Mouse (Mus musculus) A20 (cell line): Measurements from ENCODE around the gene Slc23a4.

Experiments used
- DNase-seq: peaks from one replicate; pipeline ENCODE4 v3.0.0-alpha.2; 2011; ENCODE audit warnings: low read depth, low spot score

The Slc23a4 gene

DNA sequence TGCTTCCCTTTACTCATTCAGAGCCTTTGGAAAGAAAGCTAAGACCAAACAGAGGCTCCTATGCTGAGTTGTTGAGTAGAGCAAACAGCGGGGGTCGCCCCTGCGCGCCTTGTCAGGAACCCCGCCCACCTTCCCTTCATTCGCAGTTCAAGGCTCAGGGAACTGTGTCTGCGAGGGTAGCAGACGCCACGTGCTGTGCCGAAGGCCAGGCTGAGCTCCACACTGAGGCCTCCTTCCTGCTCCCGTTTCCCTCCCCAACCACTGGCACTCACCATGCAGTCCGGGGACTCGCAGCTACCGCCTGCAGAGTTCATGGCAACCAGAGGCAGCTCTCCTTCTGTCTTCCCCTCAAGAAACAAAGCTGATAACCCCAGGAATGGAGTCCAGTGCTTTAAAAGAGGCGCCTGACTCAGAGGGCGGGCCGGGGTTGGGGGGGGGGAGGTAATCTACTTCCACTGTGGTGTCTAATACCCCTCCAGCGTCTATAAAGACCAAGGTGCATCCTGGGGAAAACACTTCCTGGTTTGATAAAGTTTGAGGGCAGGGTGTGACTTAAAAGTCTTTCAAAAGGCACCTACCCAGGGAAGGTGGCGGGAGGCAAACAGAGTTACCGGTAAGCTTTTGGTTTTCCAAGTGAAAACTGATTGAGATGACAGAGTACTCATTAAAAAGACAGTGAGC is at the start of gene Slc23a4:
Gene Slc23a4, minus strand, starts transcription at position 324 of the 681 bp plus-strand sequence.
- no peak for DNase-seq

DNA sequence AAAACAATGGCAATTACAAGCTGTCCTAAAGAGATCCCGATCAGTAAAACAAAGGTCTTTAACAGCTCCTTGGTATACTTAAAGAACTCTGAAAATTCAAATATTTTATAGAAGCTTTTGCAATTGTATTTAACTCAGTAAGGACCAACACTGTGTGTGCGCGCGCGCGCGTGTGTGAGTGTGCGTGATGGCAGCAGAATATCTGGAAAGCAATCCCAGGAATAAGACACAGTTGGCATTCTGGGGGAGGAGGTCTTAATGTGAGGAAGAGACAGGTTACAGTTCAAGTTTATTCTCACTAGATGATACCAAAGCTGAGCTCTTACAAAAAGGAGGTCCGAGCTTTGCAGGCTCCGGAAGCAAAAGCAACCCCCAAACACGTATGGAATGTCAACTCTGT is 45.1 kb upstream of the Slc23a4 start:
- no peak for DNase-seq

DNA sequence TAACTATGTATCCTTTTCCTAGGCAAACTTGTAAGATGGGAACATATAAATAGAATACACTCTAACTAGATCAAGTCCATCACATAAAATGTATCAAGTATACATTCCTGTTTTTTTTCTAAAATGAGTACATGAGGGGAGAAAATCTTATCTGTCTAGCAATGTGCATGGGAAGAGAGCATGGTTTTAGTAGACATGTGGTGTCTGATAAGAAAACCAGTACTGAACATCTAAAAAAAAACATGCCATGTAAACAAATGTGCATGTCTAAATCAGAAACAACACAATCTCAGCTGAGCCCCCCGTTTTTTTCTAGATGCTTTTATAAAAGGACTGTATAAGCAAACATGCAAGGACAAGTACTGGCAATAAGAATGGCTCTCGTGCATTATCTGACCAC is 44.5 kb upstream of the Slc23a4 start:
- no peak for DNase-seq

DNA sequence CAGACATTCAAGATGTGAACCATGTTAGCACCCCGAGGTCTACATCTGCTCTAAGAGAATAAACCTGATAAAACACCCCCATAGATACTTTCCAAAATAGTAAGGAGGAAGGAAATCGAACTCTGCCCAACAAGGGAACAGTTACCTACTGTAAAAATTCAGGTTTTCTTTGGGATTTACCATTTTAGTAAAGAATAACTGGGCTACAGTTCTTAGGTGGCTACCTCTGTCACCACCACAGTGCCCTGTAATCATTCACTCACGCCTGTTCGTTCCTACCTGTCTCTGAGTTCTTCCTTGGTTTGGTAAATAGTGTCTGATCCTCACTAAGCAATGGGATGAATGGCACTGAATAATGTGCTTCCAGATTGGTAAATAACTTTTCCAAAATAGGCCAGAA is 42.6 kb upstream of the Slc23a4 start:
- no peak for DNase-seq

DNA sequence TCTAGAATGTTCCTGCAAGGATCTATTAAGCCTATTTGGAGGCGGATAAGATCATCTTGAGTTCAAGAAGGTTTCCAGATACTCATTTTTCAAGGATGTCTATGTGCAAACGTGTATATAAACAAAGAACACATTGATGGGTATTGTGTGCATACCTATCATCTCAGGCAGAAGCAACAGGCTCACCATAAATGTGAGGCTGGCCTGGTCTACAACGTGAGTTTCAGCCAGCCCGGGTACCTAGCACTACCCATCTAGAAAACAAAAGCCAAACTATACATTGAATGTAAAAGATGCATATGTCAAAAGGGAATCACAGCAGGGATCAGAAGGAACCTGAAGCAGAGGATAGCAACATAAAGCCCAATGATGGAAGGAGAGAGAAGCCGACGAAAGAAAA is 42.0 kb upstream of the Slc23a4 start:
- DNase-seq = no peak

DNA sequence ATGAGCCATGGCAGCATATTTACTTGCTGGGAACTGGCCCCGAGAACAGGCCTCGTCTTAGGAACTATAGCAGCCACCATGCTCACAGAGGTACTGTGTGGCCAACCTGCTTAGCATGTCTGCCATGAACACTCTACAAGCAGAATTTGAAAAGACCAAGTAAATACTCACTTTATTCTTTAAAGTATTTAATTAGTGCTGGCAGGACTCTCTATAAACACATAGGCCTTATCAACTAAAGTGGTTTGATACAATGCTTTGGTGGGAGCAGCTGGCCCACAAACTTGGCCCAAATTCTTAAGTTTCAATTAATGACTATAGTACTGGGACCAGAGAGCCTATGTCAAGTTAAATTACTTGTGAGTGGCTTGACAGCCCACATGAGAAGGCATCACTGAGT is 39.8 kb upstream of the Slc23a4 start:
- DNase-seq = no peak

DNA sequence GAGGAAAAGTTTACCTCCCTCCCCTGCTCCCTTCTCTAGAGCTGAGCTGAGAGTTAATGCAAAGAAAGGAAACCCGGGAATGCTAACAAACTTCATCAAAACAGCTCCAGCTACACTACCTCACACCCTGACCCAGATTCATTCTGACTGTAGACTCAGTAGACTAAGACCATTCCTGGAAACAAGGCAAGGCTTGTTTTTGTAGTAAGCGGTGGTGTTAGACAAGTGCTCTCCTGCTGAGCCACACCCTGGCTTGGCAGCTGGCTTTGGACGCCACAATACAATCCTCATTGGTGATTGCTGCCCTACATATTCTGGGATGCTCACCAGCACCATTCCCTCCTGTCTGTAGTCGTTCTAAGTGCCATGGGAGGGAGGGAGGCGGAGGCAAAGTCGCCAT is 39.1 kb upstream of the Slc23a4 start:
- no peak for DNase-seq

DNA sequence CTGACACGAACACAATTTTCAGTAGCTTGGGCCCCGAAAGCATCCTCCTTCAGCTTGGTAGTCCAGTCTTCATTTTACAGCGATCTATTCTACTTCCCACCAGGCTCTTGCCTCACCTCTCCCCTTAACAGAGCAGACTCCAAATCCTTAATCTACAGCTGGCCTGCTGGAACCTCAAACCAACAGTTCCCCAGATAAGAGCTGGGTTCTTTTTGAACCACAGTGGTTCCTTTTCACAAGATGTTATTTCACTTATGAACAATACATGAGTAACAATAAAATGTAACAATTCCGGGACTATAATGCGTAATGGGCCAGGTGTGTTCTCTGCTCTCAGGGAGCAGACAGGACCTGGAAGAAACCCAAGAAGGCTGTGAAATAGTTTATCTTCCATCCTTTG is 28.4 kb upstream of the Slc23a4 start:
- no peak for DNase-seq

DNA sequence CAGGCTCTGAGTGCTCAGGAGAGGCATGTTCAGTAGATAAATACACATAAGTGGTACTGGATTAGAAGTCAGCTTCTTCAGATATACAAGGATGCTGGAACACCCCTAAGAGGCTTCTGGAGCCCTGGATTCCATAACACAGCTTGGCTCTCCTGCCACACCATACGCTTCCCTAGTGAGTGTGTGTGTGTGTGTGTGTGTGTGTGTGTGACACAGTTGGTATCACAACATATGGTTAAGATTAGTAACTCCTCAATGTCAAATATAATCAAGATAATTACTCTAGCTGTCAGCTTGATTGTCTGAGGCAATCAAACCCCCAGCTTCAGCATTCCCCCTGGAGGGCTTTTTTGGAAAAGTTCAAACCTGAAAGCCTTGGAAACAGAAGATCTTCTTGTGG is 23.7 kb upstream of the Slc23a4 start:
- DNase-seq = no peak

DNA sequence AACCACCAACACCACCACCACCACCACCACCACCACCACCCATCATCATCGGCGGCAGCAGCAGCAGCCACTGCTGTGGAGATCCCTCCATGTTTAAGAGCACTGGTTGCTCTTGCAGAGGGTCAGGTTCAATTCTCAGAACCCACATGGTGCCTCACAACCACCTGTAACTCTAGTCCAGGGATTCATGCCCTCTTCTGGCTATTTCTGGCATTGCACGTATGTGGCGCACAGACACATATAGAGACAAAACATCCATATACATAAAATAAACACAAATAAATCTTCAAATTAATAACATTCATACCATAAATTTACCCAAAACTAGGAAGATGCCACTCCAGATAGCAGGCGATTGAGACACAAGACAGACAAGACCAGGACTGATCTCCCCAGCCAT is 22.5 kb upstream of the Slc23a4 start:
- peak; percentile 35 for DNase-seq

DNA sequence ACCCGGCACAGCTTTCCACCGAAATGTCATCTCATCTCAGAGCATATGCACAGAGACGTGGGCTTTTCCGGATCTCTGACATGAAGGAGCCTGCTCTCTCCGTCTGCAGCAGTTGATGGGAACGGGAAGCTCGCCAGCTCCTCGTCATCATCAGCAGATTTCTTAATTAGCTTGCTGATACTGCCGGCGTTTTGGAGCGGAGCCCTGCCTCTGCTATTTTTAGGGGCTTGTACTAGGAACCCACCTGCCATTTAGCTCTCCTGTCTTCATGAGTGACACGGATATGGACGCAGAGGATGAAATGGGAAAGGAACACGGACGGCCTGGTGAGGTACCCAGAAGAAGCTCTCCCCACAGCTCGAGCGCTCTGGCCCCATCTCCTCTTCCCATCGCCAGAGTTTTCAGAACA is 14.1 kb upstream of the Slc23a4 start:
- no peak for DNase-seq

DNA sequence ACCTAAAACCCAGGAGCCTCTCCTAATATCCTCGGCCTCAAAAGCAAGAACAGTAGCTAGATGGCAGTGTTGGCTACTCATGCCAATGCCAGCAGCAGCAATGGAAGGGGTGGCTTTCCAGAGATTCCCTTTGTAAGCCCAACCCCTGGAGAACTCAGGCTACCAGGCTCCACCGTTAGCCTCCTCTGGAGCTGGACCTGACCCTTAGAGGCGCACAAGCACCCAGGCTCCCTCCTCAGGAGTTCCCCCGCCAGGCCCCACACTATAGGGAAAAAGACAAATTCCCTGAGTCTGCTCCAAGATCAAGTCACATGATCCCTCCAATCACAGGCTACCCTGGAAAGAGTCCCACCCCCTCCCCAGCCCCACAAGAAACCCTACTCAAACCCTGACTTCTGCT is 10.9 kb upstream of the Slc23a4 start:
- peak; percentile 10 for DNase-seq

DNA sequence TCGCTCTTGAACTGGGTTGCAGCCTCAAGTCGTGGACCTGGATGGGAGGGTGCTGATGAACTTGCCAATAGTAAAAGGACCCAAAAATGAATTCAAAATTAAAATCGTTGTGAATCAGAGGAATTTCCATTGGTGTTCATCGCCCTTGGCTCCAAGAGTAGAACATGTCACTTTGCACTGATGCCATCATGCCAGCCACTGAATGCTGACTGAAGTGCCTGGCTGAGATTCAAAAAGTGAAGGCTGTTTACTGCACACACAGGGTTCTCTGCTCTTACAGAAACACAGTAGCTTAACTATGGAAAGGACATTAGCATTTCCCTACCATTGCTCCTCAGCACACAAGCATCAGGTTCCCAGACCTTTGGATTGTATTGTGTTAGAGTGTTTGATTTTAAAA is 8.3 kb upstream of the Slc23a4 start:
- no peak for DNase-seq

DNA sequence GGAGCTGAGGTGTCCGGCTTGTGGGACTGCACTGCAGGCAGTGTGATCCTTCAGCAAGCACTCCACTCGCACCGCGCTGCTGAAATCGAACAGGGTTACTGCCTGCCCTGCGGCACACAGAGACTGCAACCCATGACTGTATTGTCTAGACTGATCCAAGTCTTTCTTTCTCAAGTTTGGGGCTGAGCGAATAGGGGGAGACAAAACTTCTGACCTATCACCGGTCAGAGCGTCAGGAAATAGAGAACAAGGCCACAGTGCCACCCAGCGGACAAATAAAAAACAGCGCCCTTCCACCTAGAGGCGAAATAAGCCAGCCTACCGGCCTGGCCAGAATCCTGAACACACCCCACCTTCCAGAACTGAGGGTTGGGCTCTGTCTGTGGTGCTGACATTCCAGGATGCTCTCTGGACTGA is 7.1 kb upstream of the Slc23a4 start:
- DNase-seq = peak; percentile 85

DNA sequence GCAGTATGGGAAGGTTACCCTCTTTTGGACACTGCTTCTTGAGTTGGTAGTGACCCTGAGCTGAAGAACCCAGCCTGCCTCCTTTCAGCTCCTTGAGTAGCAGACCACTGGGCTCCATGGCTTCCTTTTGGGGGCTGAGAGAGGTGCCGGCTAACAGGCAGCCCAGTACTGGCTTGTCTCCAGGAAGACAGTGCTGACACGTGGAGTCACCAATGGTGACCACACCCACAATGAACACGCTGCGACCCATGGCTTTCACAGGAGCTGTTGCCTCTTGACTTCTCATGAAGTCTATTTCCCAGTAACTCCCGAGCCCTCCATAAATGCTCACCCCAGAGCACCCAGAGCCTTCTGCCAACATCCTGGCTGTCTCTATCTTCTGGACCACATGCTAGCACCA is 6.5 kb upstream of the Slc23a4 start:
- DNase-seq = no peak

DNA sequence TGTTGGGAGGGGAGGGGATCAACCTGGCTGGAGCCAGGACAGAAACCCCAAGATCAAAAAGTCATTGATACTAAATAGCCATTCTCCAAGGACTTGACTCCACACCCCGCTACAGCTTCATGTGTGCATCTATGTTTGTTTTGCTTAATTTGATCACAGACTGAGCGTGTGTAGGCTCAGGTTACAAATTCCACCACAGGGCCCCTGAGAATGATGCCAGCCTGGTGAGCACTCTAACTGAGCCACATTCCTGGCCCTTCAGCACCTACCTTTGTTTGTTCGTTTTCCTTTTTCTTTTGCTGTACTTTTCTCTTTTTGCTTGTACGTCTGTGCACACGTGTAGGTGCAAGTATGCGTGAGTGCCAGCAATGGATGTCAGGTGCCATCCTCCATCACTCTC is 1.1 kb upstream of the Slc23a4 start:
- no peak for DNase-seq

DNA sequence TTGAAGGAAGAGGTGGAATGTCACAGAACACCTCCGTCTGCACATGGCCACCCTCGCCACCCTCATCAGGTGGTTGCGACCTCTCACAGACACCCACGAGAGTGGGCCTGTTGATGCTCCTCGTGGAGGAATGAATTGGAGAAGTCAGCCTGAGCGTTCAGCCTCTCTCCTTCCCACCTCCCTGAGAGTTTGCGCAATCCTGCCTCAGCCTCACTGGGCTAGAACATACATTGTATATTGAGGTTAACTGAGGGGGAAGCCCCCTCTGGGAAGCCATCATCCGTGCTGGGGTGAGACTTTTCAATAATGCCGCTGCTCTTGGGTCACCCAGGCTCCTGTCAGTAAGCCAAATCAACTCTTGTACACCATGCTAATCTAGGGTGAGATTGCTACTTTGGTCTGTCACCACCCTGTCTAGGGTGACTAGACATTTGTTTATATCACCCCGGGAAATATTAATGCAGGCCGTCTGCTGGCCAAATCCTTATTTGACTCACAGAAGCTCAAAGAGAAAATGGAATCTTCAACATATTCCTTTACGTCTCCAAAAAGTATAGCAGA is 1.0 kb downstream of the Slc23a4 start:
- DNase-seq = no peak

DNA sequence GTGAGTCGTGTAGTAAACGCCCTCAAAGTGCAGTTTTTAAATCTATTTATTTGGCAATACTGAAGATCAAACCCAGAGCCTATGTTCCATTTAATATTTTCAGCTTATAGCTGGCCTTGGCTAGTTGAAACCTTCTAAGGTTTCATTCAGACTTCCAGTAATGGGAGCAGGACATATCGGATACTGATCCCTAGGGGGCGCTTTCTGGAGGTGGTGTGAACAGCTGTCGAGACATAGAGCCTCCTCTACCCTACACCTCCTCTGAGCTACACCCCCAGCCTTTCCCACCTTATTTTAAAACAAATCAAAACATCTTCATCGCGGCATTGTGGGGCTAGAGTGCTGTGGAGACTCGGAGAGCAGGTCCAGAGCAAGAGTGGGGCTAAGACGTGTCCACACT is 7.5 kb downstream of the Slc23a4 start:
- DNase-seq = peak; percentile 20

DNA sequence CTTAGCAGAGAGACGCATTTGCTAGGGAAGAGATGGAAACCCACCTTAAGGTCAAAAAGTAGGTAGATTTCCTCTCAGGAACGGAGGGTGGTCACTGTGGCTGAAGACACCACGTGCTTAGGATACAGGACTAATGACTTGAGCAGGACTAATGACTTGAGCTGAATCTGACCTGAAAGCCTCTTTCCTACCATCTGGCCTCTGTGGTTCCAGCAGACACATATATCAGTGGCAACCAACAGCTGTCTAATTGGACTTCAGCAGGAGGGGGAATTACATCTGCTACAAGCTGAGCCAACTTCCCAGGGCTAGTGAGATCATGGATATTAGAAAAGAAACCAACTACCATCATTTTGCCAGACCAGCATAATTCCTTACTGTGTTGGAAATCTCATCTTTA is 8.9 kb downstream of the Slc23a4 start:
- DNase-seq = no peak

DNA sequence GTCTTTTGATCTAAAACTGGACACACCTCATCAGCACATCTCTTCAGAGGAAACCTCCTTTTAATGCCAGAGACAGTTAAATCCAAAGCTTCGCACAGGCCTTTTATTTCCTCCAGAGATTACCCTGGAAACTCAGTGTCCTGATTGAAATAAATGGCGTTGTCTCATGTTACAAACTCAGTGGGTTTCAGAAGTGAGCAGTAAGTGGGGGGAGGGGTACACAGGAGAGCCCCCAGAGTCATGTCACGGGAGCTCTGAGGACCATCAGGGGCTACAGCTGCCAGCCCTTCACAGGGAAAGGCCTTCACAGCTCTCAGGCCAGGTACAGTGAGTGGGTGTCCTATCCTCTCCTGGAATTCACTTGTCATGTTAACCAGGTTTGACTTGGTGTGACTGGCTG is 17.0 kb downstream of the Slc23a4 start:
- DNase-seq = no peak

DNA sequence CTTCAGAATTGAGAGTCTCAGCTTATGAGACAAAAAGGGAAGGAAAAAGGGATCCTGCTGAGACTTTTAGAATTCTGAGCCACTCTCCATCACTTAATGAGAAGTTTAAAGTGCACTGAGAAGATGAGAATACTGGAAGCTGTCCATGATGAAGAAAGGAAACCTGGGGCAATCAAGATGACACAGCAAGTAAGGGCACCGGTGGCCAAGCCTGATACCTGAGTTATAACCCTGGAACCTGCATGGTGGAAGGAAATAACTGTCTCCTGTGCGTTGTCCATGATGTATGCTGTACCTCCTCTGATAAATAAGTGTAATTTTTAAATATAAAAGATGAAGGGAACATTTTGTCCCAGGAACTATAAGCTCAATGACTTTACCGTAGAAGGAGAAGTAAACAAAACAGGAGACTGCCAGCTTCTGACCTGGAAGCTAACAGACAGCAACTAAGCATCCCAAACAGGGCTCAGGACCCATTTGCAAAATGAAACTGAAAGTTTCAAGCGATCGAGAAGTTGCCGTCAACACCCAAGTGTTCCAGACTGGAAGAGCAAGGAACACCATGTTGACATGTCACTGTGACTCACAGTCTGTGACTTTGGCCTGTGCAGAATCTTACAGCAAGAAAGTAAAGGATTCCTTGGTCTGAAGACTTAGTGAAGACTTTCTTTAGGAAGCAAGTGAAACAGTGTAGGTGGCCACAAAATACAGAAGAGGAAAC is 22.2 kb downstream of the Slc23a4 start:
- peak; percentile 35 for DNase-seq

DNA sequence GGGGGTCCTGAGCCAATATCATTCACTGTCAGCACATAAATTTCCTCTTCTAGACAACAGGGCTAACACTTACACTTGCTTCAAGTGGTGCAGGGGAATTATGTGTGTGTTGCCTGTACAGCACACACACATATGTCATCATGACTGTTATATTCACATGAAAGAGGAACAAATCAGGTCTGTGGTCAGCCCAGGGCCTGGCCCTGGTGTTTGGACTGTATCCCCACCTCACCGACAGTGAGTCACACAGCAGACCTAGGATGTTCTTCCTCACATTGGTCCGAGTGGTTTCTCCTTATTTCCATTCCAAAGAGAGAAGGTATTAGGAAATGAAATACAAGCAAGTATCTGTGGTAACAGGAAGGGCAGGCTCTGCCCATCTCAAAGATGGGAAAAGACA is 23.7 kb downstream of the Slc23a4 start:
- DNase-seq = peak; percentile 12

DNA sequence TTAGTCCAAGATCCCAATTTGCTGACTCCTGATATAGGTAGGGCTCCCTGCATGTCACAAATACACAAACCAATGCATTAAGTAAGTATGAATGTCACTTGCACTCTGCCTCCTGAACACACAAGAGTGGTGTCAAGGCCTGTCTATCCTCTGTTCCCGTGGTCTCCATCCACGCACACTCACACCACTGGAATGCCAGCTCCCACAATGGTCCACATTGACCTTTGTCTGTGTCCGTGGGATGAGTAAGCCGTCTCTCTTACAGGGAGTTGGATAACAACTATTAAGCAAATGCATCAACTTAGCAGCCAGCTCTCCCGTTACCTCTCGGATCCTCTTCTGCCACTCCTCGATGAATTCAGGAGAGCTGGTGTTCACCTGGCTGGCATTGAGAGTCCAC is 29.1 kb downstream of the Slc23a4 start:
- no peak for DNase-seq
